Mouse (Mus musculus) CH12.LX (cell line): Measurements from ENCODE around the gene Bcor. TPM values are rescaled to one million over a fixed set of nuclear protein-coding genes. Genes with fewer than 3 reads are reported as not detected.

Source experiments
- DNase-seq: peaks from one replicate; pipeline ENCODE4 v3.0.0-alpha.2; 2013; ENCODE audit errors: extremely low read depth
- H3K27ac ChIP-seq: 2 replicates; pipeline ENCODE4 v1.5.1; 2012; ENCODE audit warnings: low read depth, mild to moderate bottlenecking, control low read depth, moderate library complexity; ENCODE audit not compliant: insufficient read depth
- H3K27me3 ChIP-seq: replicated peaks from 2 replicates; pipeline ENCODE3; 2012; ENCODE audit warnings: inconsistent platforms
- H3K36me3 ChIP-seq, 2 experiments: replicated peaks in 1 of 2; 2 replicates each; pipeline versions ENCODE3 to v1.6.1; 2012; ENCODE audit warnings: inconsistent platforms in 1 of 2, low read length in 1 of 2, mild to moderate bottlenecking in 1 of 2, mixed read lengths in 1 of 2, moderate library complexity in 1 of 2; ENCODE audit not compliant: control insufficient read depth in 1 of 2, insufficient read depth in 1 of 2
- H3K4me1 ChIP-seq, 2 experiments: 2 replicates each; pipeline ENCODE4 v1.6.1; 2012; ENCODE audit warnings: inconsistent platforms in 1 of 2, moderate library complexity in 1 of 2; ENCODE audit not compliant: insufficient read depth in 2 of 2, control insufficient read depth in 1 of 2
- H3K4me2 ChIP-seq: 2 replicates; pipeline ENCODE4 v1.6.1; 2012; ENCODE audit warnings: low read depth, mild to moderate bottlenecking, control low read depth; ENCODE audit not compliant: poor library complexity, insufficient read depth, severe bottlenecking
- H3K4me3 ChIP-seq, 3 experiments: fragments of 150-350 bp in 1 of 3; sonication (generic) in 1 of 3; replicated peaks in 1 of 3; 2 replicates each; pipeline versions ENCODE3 to v1.5.1; 2011 to 2012; ENCODE audit warnings: low read depth in 2 of 3, low read length in 2 of 3, mild to moderate bottlenecking in 2 of 3, moderate library complexity in 2 of 3, control low read depth in 1 of 3, improper control_type of control experiment in 1 of 3, inconsistent platforms in 1 of 3, mixed read lengths in 1 of 3; ENCODE audit not compliant: poor library complexity in 1 of 3
- H3K79me2 ChIP-seq: replicated peaks from 2 replicates; pipeline ENCODE4 v1.6.1; 2012; ENCODE audit warnings: mild to moderate bottlenecking, moderate library complexity; ENCODE audit not compliant: control insufficient read depth, poor library complexity, insufficient read depth, severe bottlenecking; ENCODE audit errors: extremely low read depth
- H3K9ac ChIP-seq: 2 replicates; pipeline ENCODE4 v1.6.1; 2012; ENCODE audit warnings: low read depth, mild to moderate bottlenecking, control low read depth, moderate library complexity; ENCODE audit not compliant: insufficient read depth
- H3K9me3 ChIP-seq: replicated peaks from 2 replicates; pipeline ENCODE3; 2012; ENCODE audit warnings: low read length, inconsistent platforms, mixed read lengths
- BHLHE40 ChIP-seq: IDR thresholded peaks from 2 replicates; pipeline ENCODE4 v1.6.1; 2011; ENCODE audit warnings: mild to moderate bottlenecking, low read depth, low read length, improper control_type of control experiment
- CHD2 ChIP-seq: IDR thresholded peaks from 2 replicates; pipeline ENCODE4 v1.6.1; 2011; ENCODE audit warnings: low read length, improper control_type of control experiment
- CTCF ChIP-seq, 2 experiments: IDR thresholded peaks in 1 of 2; conservative IDR thresholded peaks in 1 of 2; 2 replicates each; pipeline ENCODE4 v1.5.1; 2011 to 2012; ENCODE audit warnings: low read depth in 2 of 2, low read length in 2 of 2, improper control_type of control experiment in 1 of 2, inconsistent platforms in 1 of 2, mild to moderate bottlenecking in 1 of 2, moderate library complexity in 1 of 2
- E2F4 ChIP-seq: IDR thresholded peaks from 2 replicates; pipeline ENCODE4 v1.6.1; 2011; ENCODE audit warnings: low read depth, low read length, improper control_type of control experiment; ENCODE audit not compliant: insufficient replicate concordance
- ELF1 ChIP-seq: IDR thresholded peaks from 2 replicates; pipeline ENCODE4 v1.6.1; 2014; ENCODE audit warnings: low read depth, mild to moderate bottlenecking, inconsistent platforms, low read length, improper control_type of control experiment
- EP300 ChIP-seq: IDR thresholded peaks from 2 replicates; pipeline ENCODE4 v1.6.1; 2011; ENCODE audit warnings: low read length, improper control_type of control experiment
- GABPA ChIP-seq: IDR thresholded peaks from 2 replicates; pipeline ENCODE4 v1.6.1; 2012; ENCODE audit warnings: low read depth, low read length, improper control_type of control experiment, inconsistent platforms; ENCODE audit not compliant: insufficient replicate concordance
- MAZ ChIP-seq: IDR thresholded peaks from 2 replicates; pipeline ENCODE4 v1.6.1; 2012; ENCODE audit warnings: low read depth, mild to moderate bottlenecking, inconsistent platforms, low read length, improper control_type of control experiment, moderate library complexity
- MEF2A ChIP-seq: IDR thresholded peaks from 2 replicates; pipeline ENCODE4 v1.6.1; 2014; ENCODE audit warnings: low read depth, mild to moderate bottlenecking, inconsistent platforms, low read length, improper control_type of control experiment, borderline replicate concordance
- MXI1 ChIP-seq: IDR thresholded peaks from 2 replicates; pipeline ENCODE4 v1.6.1; 2011; ENCODE audit warnings: mild to moderate bottlenecking, low read depth, low read length, improper control_type of control experiment
- MYC ChIP-seq: IDR thresholded peaks from 2 replicates; pipeline ENCODE4 v1.6.1; 2011; ENCODE audit warnings: low read depth, mild to moderate bottlenecking, improper control_type of control experiment, low read length
- NELFE ChIP-seq: IDR thresholded peaks from 2 replicates; pipeline ENCODE4 v1.6.1; 2011; ENCODE audit warnings: low read depth, low read length, improper control_type of control experiment
- POLR2A ChIP-seq: IDR thresholded peaks from 2 replicates; pipeline ENCODE4 v1.6.1; 2011; ENCODE audit warnings: low read depth, mild to moderate bottlenecking, improper control_type of control experiment, low read length
- POLR2AphosphoS2 ChIP-seq: IDR thresholded peaks from 2 replicates; pipeline ENCODE4 v1.6.1; 2011; ENCODE audit warnings: low read depth, low read length, improper control_type of control experiment
- SMC3 ChIP-seq: IDR thresholded peaks from 2 replicates; pipeline ENCODE4 v1.6.1; 2011; ENCODE audit warnings: low read depth, low read length, improper control_type of control experiment
- TCF12 ChIP-seq: IDR thresholded peaks from 2 replicates; pipeline ENCODE4 v1.6.1; 2014; ENCODE audit warnings: low read depth, mild to moderate bottlenecking, inconsistent platforms, low read length, improper control_type of control experiment
- UBTF ChIP-seq: IDR thresholded peaks from 2 replicates; pipeline ENCODE4 v1.6.1; 2012; ENCODE audit warnings: low read depth, mild to moderate bottlenecking, inconsistent platforms, low read length, improper control_type of control experiment, moderate library complexity
- USF2 ChIP-seq: conservative IDR thresholded peaks from 2 replicates; pipeline ENCODE4 v1.6.1; 2011; ENCODE audit warnings: low read depth, low read length, improper control_type of control experiment
- ZC3H11A ChIP-seq: IDR thresholded peaks from 2 replicates; pipeline ENCODE4 v1.6.1; 2012; ENCODE audit warnings: low read depth, mild to moderate bottlenecking, inconsistent platforms, low read length, improper control_type of control experiment
- dilution Hi-C: fragments of 300-500 bp; cut with MboI; formaldehyde crosslinking; loops from 2 replicates; pipeline ENCODE4 v1.14.3; 2020; ENCODE audit warnings: low sequenced_read_pairs; ENCODE audit not compliant: extremely low pct_unique_long_range_greater_than_20kb, extremely low pct_ligation_motif_present
- in situ Hi-C: fragments of 300-500 bp; cut with MboI; formaldehyde crosslinking; loops from 3 replicates; pipeline ENCODE4 v1.14.3; 2019; ENCODE audit warnings: low sequenced_read_pairs, low pct_ligation_motif_present, low pct_unique_long_range_greater_than_20kb, mixed read lengths
- polyA plus RNA-seq: library from polyadenylated mRNA; unstranded; fragments of >175 nt; gene quantifications from 2 replicates; pipeline ENCODE4 v1.2.1, GENCODE M21; 2012; ENCODE audit warnings: low read depth; ENCODE audit not compliant: insufficient read length
- total RNA-seq, 2 experiments: library from RNA; depleted of rRNA; stranded (reverse); fragments of 300-350 nt in 1 of 2; fragments of >200 nt in 1 of 2; gene quantifications; 2 replicates each; pipeline ENCODE4 v1.2.3; 2012 to 2014

Gene Bcor
- total and polyA plus RNA-seq, 3 experiments: 14.3 to 41.1 (median 33.8) TPM

DNA sequence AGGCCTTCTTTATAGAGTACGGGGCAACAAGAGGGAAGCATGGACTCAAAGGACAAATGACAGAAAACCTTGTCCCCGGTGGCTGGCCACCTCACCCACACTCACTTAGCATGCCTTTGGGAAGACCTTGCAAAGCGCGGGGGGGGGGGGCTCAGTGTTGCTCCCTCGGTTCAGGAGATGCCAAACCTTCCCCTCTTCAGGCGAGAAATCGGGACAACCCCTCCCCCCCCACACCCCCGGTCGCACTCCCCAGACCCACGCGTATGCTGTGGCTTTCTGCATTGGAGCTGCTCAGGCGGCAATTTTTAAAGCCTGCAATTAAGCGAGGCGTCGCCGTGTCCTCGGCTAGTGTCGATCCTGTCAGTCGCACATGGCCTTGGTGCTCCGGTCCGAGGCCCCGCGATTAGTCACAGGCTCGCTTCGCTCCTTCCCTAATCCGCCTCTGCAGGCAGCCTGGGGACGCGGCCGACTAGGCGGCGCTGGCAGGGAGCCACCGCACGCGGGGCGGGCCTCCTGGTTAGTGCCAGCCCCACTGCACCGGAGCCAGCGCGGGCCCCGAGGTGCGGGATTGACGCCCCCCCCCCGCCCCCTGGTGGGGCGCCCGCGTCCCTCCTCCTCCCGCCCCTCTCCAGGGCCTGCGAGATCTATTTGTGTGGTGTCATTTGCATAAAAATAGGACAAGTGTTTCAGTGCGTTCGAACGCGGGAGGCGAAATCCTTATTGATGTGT is 70.6 kb downstream of the Bcor start:
- H3K4me3 ChIP-seq: no peak overlapping the region
- peaks cover 30% of the 10 kb centered on the region for H3K79me2 ChIP-seq
- H3K9ac ChIP-seq: peak overlapping the region; percentile 58
- peak overlapping the region; percentile 56; the same call in 1 of the 2 replicates for H3K4me2 ChIP-seq
- in situ Hi-C loops: loop anchor here (5.0 kb wide), 1 partner anchor 38 kb away; no protein-coding TSS in a partner anchor
- no peak for TF ChIP-seq USF2
- TF ChIP-seq CHD2: no peak
- TF ChIP-seq POLR2A: no peak
- no peak for TF ChIP-seq ZC3H11A
- TF ChIP-seq SMC3: no peak
- no peak for TF ChIP-seq MEF2A
- no peak for TF ChIP-seq GABPA
- no peak for TF ChIP-seq NELFE
- TF ChIP-seq E2F4: no peak
- no peak for TF ChIP-seq MXI1
- TF ChIP-seq, all 38 proteins: peak for 0
- DNase-seq: no peak
- H3K27me3 ChIP-seq: no peaks in the 10 kb centered on the region
- H3K27ac ChIP-seq: peak overlapping the region; percentile 97
- peaks cover 6% of the 10 kb centered on the region for H3K9me3 ChIP-seq
- H3K36me3 ChIP-seq: no peaks in the 10 kb centered on the region
- peaks cover 5% of the 10 kb centered on the region in 2 experiments; a peak in 3 of 4 replicates for H3K4me1 ChIP-seq
- dilution Hi-C loops: no loop called here

- H3K27ac ChIP-seq: peak overlapping the region; percentile 97
- H3K4me1 ChIP-seq: peaks cover 5% of the 10 kb centered on the region in 2 experiments; a peak in 3 of 4 replicates
- peaks cover 6% of the 10 kb centered on the region for H3K9me3 ChIP-seq
- TF ChIP-seq ELF1: 0 out of 2 replicates have a peak, but pooled peaks have one; percentile 4
- TF ChIP-seq SMC3: peak; percentile 8; the same call in 1 of the 2 replicates
- TF ChIP-seq POLR2AphosphoS2: no peak
- TF ChIP-seq CTCF (conservative IDR thresholded peaks at IDR 0.05 in 1 of 2, IDR thresholded peaks at IDR 0.05 in 1 of 2; ENCODE audit: low read depth in 2 of 2, low read length in 2 of 2): no peak
- TF ChIP-seq BHLHE40: peak; percentile 11; the same call in 1 of the 2 replicates
- TF ChIP-seq UBTF: 0 out of 2 replicates have a peak, but pooled peaks have one; percentile 18
- TF ChIP-seq MAZ: peak; percentile 78; the same call in 1 of the 2 replicates
- TF ChIP-seq EP300: no peak
- no peak for TF ChIP-seq MYC
- no peak for TF ChIP-seq ZC3H11A
- 0 out of 2 replicates have a peak, but pooled peaks have one; percentile 20 for TF ChIP-seq MEF2A
- TF ChIP-seq TCF12: peak; percentile 45
- in situ Hi-C loops (loop anchor here (5.0 kb wide), 1 partner anchor 38 kb away; no protein-coding TSS in a partner anchor), dilution Hi-C loops (no loop called here)
- no peak for DNase-seq
- H3K79me2 ChIP-seq: peaks cover 27% of the 10 kb centered on the region
- H3K4me3 ChIP-seq: peak overlapping the region in 1 of 3 experiments; percentile 19
- H3K9ac ChIP-seq: peak overlapping the region; percentile 58
- peak overlapping the region; percentile 56 for H3K4me2 ChIP-seq
- no peaks in the 10 kb centered on the region for H3K27me3 ChIP-seq
- no peaks in the 10 kb centered on the region for H3K36me3 ChIP-seq
Measured at GRCm38 (mm10) chrX:12089027-12089340, 71.2 kb downstream of the Bcor start.
